Mouse (Mus musculus) intestine, embryonic 14.5 days (tissue): ENCODE measurements around the gene Ggta1. TPM values are rescaled to one million over a fixed set of nuclear protein-coding genes. Genes with fewer than 3 reads are reported as not detected.

Experiments
- ATAC-seq: fragments of 200-750 bp; cut with Nextera tagmentation; replicated peaks from 2 replicates; pipeline ENCODE4 v1.8.0; 2017; ENCODE audit warnings: low read depth, moderate number of reproducible peaks, moderate TSS enrichment, moderate library complexity; ENCODE audit not compliant: low FRiP score, low TSS enrichment
- DNase-seq: peaks from one replicate; pipeline ENCODE4 v3.0.0-alpha.2; 2018; ENCODE audit warnings: low spot score
- H3K27ac ChIP-seq: fragments of 300-500 bp; sonication (generic); 2 replicates; pipeline ENCODE4 v1.5.1; 2014; ENCODE audit warnings: low read depth, mild to moderate bottlenecking, control low read depth
- H3K27me3 ChIP-seq: fragments of 300-500 bp; sonication (generic); replicated peaks from 2 replicates; pipeline ENCODE4 v1.6.1; 2014; ENCODE audit warnings: low read length, control low read depth; ENCODE audit not compliant: control insufficient read depth, insufficient read depth
- H3K36me3 ChIP-seq: fragments of 300-500 bp; sonication (generic); 2 replicates; pipeline ENCODE4 v1.6.1; 2014; ENCODE audit warnings: low read length, control low read depth; ENCODE audit not compliant: control insufficient read depth, insufficient read depth
- H3K4me1 ChIP-seq: fragments of 300-500 bp; sonication (generic); replicated peaks from 2 replicates; pipeline ENCODE4 v1.6.1; 2014; ENCODE audit warnings: low read length, control low read depth, mixed read lengths; ENCODE audit not compliant: control insufficient read depth, insufficient read depth
- H3K4me2 ChIP-seq: fragments of 300-500 bp; sonication (generic); 2 replicates; pipeline ENCODE4 v1.6.1; 2014; ENCODE audit warnings: low read length
- H3K4me3 ChIP-seq: fragments of 300-500 bp; sonication (generic); 2 replicates; pipeline ENCODE4 v1.5.1; 2014; ENCODE audit warnings: low read depth, low read length, control low read depth, mixed read lengths
- H3K9ac ChIP-seq: fragments of 300-500 bp; sonication (generic); 2 replicates; pipeline ENCODE4 v1.6.1; 2014; ENCODE audit warnings: mild to moderate bottlenecking, low read length
- H3K9me3 ChIP-seq: fragments of 300-500 bp; sonication (generic); 2 replicates; pipeline ENCODE4 v1.6.1; 2016; ENCODE audit warnings: low read length, control low read depth; ENCODE audit not compliant: control insufficient read depth
- WGBS: fragments of 180-500 bp; shearing (Covaris S2); extraction: QIAGEN DNeasy Blood & Tissue Kit; methylation state at CpG from one replicate; pipeline ENCODE4 v1.1.7; 2014; 5-methylcytosine and 5-hydroxymethylcytosine counted together
- polyA plus RNA-seq: library from polyadenylated mRNA; unstranded; fragments of >200 nt; fragmentation: Nextera tagmentation; extraction: Ambion mirVana; gene quantifications from 2 replicates; pipeline ENCODE4 v1.2.1, GENCODE M21; 2014

The Ggta1 gene
- polyA plus RNA-seq, 1 experiment from 2014 or later = 20.1 TPM

DNA sequence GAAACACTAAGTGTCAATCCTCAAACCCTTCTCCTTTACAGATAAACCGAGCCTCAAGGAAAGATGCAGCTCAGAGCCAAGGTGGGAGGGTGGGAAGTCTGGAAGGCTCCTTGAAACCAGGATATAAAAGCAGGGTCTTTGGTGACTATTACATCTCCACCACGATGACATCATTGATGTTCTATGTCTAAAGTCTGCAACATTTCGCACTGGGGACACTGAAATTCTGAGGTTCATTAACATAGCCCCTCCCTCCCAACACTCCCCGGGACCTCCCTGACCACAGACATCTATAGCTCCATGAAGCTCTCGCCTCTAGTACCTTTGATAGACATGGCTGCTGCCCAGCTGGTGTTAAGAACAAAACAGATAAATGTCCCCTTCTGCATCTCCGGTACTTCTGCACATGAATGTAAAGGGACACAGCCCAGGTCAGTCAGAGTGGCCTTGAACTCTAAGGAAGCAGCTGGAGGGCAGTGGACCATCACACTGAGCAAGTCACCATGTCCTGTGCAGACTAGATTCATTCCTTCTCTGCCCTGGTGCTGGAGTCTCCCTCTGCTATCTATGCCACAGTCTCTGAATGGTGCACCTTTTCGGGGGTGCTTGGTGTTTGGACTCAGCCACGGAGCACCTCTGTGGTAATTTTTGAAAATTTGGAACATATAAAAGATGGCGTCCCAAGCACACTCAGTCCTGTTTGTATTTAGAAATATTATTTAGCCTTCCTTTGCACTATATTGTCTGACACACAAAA lies 13.9 kb downstream of the Ggta1 start:
- Histone ChIP-seq H3K27ac (no peak overlapping the region), H3K4me2 (no peak overlapping the region), H3K36me3 (no peaks in the 10 kb centered on the region), H3K4me1 (peaks cover 31% of the 10 kb centered on the region), H3K27me3 (no peaks in the 10 kb centered on the region), H3K4me3 (no peak overlapping the region), H3K9ac (no peak overlapping the region), H3K9me3 (no peaks in the 10 kb centered on the region)
- no peak for DNase-seq
- ATAC-seq = no peak
- 82% methylated on average over 9 of the region's 9 CpGs for WGBS

DNA sequence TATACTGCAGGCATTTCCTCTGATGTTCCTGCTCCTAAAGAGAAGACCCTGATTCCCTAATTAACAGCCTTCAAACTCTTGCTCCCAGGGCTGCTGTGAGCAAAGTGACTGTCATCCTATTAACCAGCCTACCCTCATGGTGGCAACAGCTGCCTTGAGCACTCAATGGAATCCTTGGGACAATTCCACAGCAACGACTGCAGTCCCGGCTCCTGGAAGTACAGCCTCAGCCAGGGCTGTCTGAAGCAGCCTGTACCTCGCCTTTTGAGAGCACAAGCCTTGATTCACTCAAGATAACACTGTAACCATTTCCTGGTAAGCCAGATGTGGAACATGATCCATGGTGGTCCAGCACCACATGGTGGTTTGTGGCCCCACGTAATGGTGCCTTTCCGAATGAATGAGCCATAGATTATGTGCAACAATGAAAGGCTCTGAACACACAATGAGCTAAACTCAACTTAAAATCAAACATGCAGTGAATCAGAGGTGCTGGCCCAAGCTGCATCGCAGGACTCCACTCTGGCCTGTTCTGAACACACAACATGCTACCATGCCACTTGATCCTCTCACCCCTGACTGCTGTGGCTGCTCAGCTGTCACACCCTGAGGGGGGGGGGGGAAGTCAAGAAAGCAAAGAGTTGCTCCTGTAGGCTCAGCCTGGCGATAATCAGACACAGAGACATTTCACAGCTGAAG lies 14.7 kb downstream of the Ggta1 start:
- H3K27ac ChIP-seq = no peak overlapping the region
- H3K4me3 ChIP-seq = no peak overlapping the region
- no peak overlapping the region for H3K9ac ChIP-seq
- ATAC-seq = no peak
- H3K36me3 ChIP-seq = no peaks in the 10 kb centered on the region
- no peaks in the 10 kb centered on the region for H3K9me3 ChIP-seq
- WGBS = 49% methylated on average over 7 of the region's 7 CpGs
- H3K4me2 ChIP-seq = no peak overlapping the region
- H3K4me1 ChIP-seq = peaks cover 37% of the 10 kb centered on the region
- no peak for DNase-seq
- H3K27me3 ChIP-seq = no peaks in the 10 kb centered on the region

- no peak overlapping the region for H3K4me3 ChIP-seq
- H3K27me3 ChIP-seq = no peaks in the 10 kb centered on the region
- H3K27ac ChIP-seq = no peak overlapping the region
- no peak overlapping the region for H3K4me2 ChIP-seq
- no peaks in the 10 kb centered on the region for H3K36me3 ChIP-seq
- H3K9ac ChIP-seq = no peak overlapping the region
- H3K4me1 ChIP-seq = peaks cover 39% of the 10 kb centered on the region
- no peak for DNase-seq
- H3K9me3 ChIP-seq = no peaks in the 10 kb centered on the region
- no peak for ATAC-seq
- WGBS = 78% methylated on average over 7 of the region's 7 CpGs
Measured at GRCm38 (mm10) chr2:35447453-35447852, 15.6 kb downstream of the Ggta1 start.

- no peak overlapping the region for H3K4me2 ChIP-seq
- no peaks in the 10 kb centered on the region for H3K9me3 ChIP-seq
- no peak for DNase-seq
- no peak overlapping the region for H3K4me3 ChIP-seq
- no peak overlapping the region for H3K9ac ChIP-seq
- WGBS = 86% methylated on average over 8 of the region's 8 CpGs
- ATAC-seq = no peak
- H3K4me1 ChIP-seq = peaks cover 43% of the 10 kb centered on the region
- no peaks in the 10 kb centered on the region for H3K27me3 ChIP-seq
- H3K36me3 ChIP-seq = no peaks in the 10 kb centered on the region
- H3K27ac ChIP-seq = no peak overlapping the region
Measured at GRCm38 (mm10) chr2:35446798-35447197, 16.2 kb downstream of the Ggta1 start.

- H3K27ac ChIP-seq = no peak overlapping the region
- no peaks in the 10 kb centered on the region for H3K27me3 ChIP-seq
- DNase-seq (no peak), ATAC-seq (no peak)
- H3K9ac ChIP-seq = no peak overlapping the region
- no peak overlapping the region for H3K4me3 ChIP-seq
- no peaks in the 10 kb centered on the region for H3K36me3 ChIP-seq
- no peaks in the 10 kb centered on the region for H3K9me3 ChIP-seq
- no peak overlapping the region for H3K4me2 ChIP-seq
- WGBS = 75% methylated on average over 5 of the region's 5 CpGs
- peaks cover 48% of the 10 kb centered on the region for H3K4me1 ChIP-seq
Measured at GRCm38 (mm10) chr2:35446300-35446699, 16.7 kb downstream of the Ggta1 start.

DNA sequence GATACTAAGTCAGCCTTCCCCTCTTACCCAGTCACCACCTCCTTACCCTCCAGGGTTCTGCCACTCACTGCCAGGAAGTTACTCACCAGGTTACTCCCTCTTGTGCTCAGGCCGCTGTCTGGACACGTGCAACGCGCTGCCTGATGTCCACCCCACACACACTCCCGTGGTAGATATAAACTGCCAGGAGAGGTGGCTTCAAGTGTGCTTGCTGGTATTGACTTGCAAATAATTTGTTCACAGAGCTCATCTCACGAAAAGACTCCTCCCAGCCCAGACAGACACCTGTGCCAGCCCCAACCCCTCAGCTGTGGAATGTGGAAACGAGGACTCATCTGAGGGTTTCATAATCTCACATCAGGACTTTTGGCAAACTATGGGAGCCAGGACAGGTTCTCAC lies 17.4 kb downstream of the Ggta1 start:
- no peak overlapping the region for H3K4me2 ChIP-seq
- ATAC-seq (no peak), DNase-seq (no peak)
- no peak overlapping the region for H3K4me3 ChIP-seq
- H3K36me3 ChIP-seq = no peaks in the 10 kb centered on the region
- H3K4me1 ChIP-seq = peaks cover 48% of the 10 kb centered on the region
- 69% methylated on average over 7 of the region's 7 CpGs for WGBS
- 0 out of 2 replicates have a peak overlapping the region, but pooled peaks have one; percentile 69 for H3K27ac ChIP-seq
- no peaks in the 10 kb centered on the region for H3K9me3 ChIP-seq
- no peaks in the 10 kb centered on the region for H3K27me3 ChIP-seq
- H3K9ac ChIP-seq = no peak overlapping the region

GRCm38 (mm10) chr2:35444764-35445262 lies 18.2 kb downstream of the Ggta1 start:
- H3K27ac ChIP-seq = peak overlapping the region; percentile 69
- 45% methylated on average over 6 of the region's 6 CpGs for WGBS
- no peaks in the 10 kb centered on the region for H3K9me3 ChIP-seq
- H3K9ac ChIP-seq = no peak overlapping the region
- peak overlapping the region; percentile 14; the same call in 1 of the 2 replicates for H3K4me2 ChIP-seq
- no peak overlapping the region for H3K4me3 ChIP-seq
- peaks cover 48% of the 10 kb centered on the region for H3K4me1 ChIP-seq
- no peaks in the 10 kb centered on the region for H3K27me3 ChIP-seq
- ATAC-seq (no peak), DNase-seq (no peak)
- no peaks in the 10 kb centered on the region for H3K36me3 ChIP-seq

GRCm38 (mm10) chr2:35443981-35444763 lies 18.9 kb downstream of the Ggta1 start:
- Histone ChIP-seq H3K27ac (peak overlapping the region; percentile 69), H3K4me2 (peak overlapping the region; percentile 14; the same call in 1 of the 2 replicates), H3K4me1 (peaks cover 48% of the 10 kb centered on the region), H3K9ac (no peak overlapping the region), H3K4me3 (no peak overlapping the region), H3K36me3 (no peaks in the 10 kb centered on the region), H3K9me3 (no peaks in the 10 kb centered on the region), H3K27me3 (no peaks in the 10 kb centered on the region)
- ATAC-seq = no peak
- WGBS = 42% methylated on average over 16 of the region's 16 CpGs
- DNase-seq = no peak
